Mouse (Mus musculus): Measurements from ENCODE around the gene Dzip3.

DNA sequence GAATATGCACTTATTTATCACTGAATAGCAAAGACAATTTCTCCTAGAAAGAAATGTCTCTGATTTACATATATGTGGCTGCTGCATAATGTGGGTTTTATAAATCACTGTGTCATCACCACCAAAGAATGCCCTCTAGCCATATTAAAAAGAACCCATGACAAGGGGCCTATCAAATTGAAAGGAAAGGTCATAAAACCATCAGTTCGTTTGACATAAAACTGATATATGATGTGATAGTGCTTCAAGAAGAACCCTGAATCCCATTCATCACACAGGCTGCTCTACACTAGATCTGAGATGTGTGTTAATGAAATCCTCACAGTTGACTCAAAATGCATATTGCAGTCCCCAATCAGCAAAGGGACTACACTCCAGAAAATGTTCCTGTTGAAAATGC is 94.1 kb downstream of the Dzip3 start:
- no peak for TF ChIP-seq CTCF (IDR thresholded peaks at IDR 0.05; ENCODE audit: low read depth, low read length)
- TF ChIP-seq POLR2A (IDR thresholded peaks at IDR 0.05; ENCODE audit: extremely low read depth, insufficient read depth, low read length), result no peak
